Mouse (Mus musculus) urinary bladder, postnatal 25 days (tissue): ENCODE data around the gene Cdc42.

ENCODE experiments used
- DNase-seq: peaks from one replicate; pipeline ENCODE4 v3.0.0; 2022; ENCODE audit warnings: low spot score

The Cdc42 gene

DNA sequence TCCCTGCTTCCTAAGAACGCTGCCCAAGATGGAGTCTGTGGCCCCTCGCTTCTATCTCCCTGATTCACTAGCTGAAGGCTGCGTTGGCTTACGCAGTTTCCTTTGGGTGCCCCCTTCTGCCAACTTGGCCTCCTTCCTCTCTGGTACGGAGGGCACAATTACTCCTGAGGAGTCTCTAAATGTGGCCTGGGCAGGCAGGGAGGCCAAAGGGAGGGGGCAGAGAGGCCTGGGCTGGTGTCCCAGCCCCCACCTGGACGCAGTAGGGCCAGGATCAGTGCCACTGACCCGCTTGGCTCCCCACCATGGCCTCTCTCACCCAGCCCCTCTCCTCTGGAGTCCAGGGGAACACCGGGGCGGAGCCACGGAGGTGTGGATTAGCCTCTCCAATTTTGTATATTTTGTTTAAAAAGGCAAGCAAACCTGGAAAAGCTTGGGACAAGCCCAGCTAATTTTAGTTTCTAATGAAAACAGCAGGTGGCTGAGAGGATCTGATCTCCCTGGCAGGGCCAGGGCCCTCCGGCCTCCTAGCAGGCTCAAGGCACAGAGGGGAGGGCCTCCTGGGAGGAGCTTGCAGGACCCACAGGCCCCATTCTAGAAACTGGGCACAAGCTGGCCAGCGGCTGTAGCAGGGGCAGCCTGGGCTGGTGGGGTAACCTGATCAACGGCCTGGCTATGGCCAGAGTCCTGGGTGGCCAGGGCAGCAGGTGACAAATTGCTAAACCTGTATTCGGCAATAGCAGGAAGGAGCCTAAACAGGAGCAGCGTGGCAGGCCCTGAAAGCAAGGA is 71.5 kb downstream of the Cdc42 start:
- no peak for DNase-seq

- DNase-seq, result no peak
These were observed 74.2 kb downstream of the Cdc42 start for GRCm38 (mm10) chr4:137283407-137283732.

GRCm38 (mm10) chr4:137282584-137283406 is 74.7 kb downstream of the Cdc42 start:
- DNase-seq, result peak; percentile 52

- DNase-seq, result no peak
These were observed 75.4 kb downstream of the Cdc42 start for GRCm38 (mm10) chr4:137282122-137282521.

DNA sequence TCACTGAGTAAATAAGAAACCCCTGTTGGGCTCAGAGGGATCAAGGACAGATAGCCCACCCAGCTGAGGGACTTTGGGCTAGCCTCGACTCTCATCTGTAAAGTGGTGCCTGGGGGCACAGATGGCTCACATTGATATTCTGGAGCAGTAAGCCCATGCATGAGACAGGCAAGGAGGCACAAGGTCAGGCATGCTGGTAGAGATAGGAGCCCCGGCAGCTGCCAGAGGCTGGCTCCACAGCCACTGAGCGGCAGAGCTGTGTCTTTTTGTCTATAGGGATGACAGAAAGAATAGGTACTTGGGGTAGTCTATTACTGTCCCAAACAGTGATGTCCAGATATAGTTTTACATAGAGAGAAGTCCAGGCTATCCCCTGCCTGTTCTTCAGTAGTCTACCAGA is 76.2 kb downstream of the Cdc42 start:
- DNase-seq, result no peak

DNA sequence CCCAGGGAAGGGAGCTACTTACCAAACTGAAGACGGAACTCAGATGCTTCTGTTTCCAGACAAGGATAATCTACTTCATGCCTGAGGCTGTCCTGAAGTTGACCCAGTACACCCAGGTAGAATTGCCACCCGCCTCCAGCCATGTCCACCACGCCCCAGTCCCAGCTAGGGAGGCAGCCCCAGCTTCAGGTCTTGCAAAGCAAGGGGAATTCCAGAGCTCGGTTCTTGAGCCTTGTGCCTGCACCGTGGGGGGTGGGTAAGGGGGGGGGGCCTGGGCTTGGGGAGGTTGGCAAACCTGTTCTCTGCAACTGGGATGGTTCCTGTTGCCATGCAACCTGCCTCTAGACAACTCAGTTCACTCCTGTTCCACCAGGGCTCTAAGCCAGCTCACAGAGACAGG is 78.2 kb downstream of the Cdc42 start:
- DNase-seq, result no peak

DNA sequence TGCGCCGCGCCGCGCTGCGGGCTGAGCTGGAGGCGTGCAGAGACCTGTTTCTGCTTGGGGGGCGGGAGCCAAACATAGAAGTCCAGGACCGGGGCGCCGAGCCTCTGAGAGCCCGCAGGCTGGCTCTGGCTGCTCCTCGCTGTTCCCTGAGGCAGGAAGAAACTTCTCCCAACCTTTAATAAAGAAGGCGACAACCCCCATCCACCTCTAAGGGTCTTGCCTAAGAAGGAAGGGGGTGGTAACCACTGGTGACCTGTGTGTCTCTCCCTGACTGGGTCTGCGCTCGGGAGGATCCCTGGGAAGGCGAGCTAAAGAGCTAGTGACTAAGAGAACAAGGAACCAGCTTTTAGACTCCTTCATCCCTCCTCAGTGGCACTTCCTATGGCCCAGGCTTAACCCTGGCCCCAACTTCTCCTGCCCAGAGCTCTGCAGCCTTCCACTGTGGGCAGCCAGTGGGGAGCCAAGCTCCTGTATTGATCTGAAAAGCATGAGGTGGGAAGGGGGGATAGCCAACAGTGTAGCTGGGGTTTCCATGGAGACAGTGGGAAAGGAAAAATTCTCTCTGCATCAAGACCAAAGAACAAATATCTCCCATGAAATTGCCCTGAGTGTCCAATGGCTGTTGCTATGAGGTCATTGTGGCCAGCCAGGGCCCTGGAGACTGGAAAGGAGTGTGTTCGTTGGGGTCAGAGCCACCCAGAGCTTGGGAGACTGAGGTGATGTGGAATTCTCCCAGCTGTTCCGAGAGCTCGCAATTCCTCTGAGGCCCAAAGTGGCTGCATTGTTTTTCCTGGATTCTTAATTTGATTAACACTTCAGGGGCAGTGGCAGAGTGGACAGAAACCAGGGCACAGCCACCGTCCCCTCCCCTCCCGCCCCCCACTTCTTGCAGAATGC is 79.1 kb downstream of the Cdc42 start:
- no peak for DNase-seq

DNA sequence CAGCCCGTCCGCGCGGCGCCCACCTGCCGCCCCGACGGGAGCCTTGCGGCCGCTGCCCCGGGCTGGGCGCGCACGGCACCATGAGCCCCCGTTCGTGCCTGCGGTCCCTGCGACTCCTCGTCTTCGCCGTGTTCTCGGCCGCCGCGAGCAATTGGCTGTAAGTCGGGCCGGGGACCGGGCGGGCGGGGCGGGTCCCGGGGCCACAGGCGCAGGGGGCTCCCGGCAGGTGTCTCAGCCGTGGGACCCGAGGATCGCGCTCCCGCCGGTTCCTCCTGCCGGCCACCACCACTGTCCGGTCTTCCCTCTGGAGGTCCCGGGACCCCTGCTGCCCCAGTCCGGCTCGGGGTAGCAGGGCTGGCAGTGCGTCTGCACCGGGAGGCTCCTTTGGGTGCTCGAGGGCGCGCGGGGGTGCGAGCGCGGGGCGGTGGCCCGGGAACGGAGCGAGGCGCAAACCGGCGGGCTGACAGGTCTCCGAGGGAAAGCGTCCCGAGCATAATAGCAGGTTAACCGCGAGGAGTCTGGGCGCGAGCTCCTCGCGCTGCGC is 79.8 kb downstream of the Cdc42 start:
- DNase-seq, result no peak

DNA sequence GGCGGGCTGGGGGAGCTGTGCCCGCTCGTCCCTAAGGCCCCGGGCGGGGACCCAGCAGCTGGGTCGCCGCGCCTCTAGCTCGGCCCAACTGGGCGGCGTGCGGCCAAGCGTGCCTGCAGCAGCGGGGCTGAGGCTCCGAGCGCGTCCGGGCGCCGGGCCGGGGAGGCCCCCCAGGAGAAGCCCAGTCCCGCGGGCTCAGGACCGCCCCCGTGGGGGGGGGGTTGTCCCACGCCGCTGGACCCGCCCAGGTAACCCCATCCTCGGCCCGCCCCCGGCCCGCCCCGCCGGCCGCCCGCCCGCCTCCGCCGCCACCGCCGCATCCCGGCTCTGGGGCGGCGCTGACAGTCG is 80.4 kb downstream of the Cdc42 start, which contains the start of gene Wnt4:
TSS of gene Wnt4 (plus strand) at position 324 of the 348 bp plus-strand sequence.
- DNase-seq, result peak; percentile 78

DNA sequence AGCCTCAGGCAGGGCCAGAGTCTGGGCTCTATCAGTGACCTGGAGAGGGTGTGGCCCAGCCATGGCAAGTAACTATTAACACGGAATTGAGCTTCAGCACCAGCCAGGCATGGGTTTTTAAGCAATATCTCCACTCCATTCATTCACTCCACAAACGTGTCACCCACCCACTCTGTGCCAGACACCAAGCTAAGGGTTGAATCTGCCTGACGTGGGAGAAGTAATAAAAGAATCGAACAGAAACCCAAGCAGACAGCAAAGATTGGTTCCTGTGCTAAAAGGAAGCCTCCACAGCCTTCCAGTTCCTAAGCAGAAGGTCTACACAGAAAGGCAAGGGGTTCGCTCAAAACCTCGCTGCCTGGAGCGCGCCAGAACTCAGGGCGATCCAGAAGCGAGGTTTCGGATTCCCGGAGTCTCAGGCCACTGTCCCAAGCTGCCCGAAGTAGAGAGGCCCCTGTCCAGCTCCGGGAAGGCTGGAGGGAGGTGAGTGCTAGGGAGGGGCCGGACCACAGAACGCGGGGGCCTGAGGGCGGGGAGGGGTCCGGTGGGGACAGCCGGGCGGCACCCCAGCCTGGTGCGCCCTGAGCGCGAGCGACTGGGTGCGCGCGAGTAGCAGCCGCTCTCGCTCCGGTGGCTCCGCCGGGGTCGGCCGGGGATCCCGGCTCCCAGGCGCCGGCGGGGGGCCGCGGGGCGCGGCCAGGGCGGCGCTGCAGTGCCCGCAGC is 80.9 kb downstream of the Cdc42 start:
- no peak for DNase-seq

GRCm38 (mm10) chr4:137274304-137274703 is 83.2 kb downstream of the Cdc42 start:
- DNase-seq, result no peak

GRCm38 (mm10) chr4:137271856-137272255 is 85.7 kb downstream of the Cdc42 start:
- no peak for DNase-seq
